Mouse (Mus musculus) layer of hippocampus, adult 18-20 months (tissue): ENCODE results near the gene Ube2e3. TPM values are rescaled to one million over a fixed set of nuclear protein-coding genes. Genes with fewer than 3 reads are reported as not detected.

Experiments used
- DNase-seq, 2 experiments: peaks; one replicate each; pipeline ENCODE4 v3.0.0; 2022; ENCODE audit warnings: low spot score in 2 of 2
- total RNA-seq, 2 experiments: library from RNA; stranded (reverse); gene quantifications; 2 replicates each; pipeline ENCODE4 v1.2.3; 2021

The Ube2e3 gene
- total RNA-seq, 2 experiments from 2014 or later, result 112 TPM

GRCm38 (mm10) chr2:78882068-78882467, 14.1 kb downstream of the Ube2e3 start:
- no peak for DNase-seq

- DNase-seq, result no peak
These were observed 15.0 kb downstream of the Ube2e3 start for GRCm38 (mm10) chr2:78882743-78883433.

GRCm38 (mm10) chr2:78886446-78886845, 18.5 kb downstream of the Ube2e3 start:
- no peak for DNase-seq

- no peak for DNase-seq
These were observed 20.3 kb downstream of the Ube2e3 start for GRCm38 (mm10) chr2:78888190-78888589.

GRCm38 (mm10) chr2:78895216-78895615, 27.3 kb downstream of the Ube2e3 start:
- no peak for DNase-seq

GRCm38 (mm10) chr2:78905916-78906315, 38.0 kb downstream of the Ube2e3 start:
- no peak for DNase-seq

- no peak for DNase-seq
These were observed 43.6 kb downstream of the Ube2e3 start for GRCm38 (mm10) chr2:78911516-78911915.

- no peak for DNase-seq
These were observed 46.9 kb downstream of the Ube2e3 start for GRCm38 (mm10) chr2:78914861-78915260.

GRCm38 (mm10) chr2:78922980-78923674, 55.2 kb downstream of the Ube2e3 start:
- no peak for DNase-seq

- DNase-seq, result no peak
These were observed 57.9 kb downstream of the Ube2e3 start for GRCm38 (mm10) chr2:78925807-78926206.

- peak in 1 of 2 experiments; percentile 61 for DNase-seq
These were observed 59.7 kb downstream of the Ube2e3 start for GRCm38 (mm10) chr2:78927625-78928024.

GRCm38 (mm10) chr2:78928080-78928479, 60.2 kb downstream of the Ube2e3 start:
- no peak for DNase-seq

- DNase-seq, result no peak
These were observed 63.4 kb downstream of the Ube2e3 start for GRCm38 (mm10) chr2:78931358-78931757.

GRCm38 (mm10) chr2:78959451-78959850, 91.5 kb downstream of the Ube2e3 start:
- peak in 1 of 2 experiments; percentile 57 for DNase-seq

- peak in 1 of 2 experiments; percentile 17 for DNase-seq
These were observed 92.4 kb downstream of the Ube2e3 start for GRCm38 (mm10) chr2:78960288-78960687.

GRCm38 (mm10) chr2:78961023-78961422, 93.1 kb downstream of the Ube2e3 start:
- peak in 1 of 2 experiments; percentile 31 for DNase-seq

- no peak for DNase-seq
These were observed 93.7 kb downstream of the Ube2e3 start for GRCm38 (mm10) chr2:78961580-78961979.

- DNase-seq, result no peak
These were observed 97.1 kb downstream of the Ube2e3 start for GRCm38 (mm10) chr2:78964995-78965394.

GRCm38 (mm10) chr2:78965396-78965795, 97.5 kb downstream of the Ube2e3 start:
- no peak for DNase-seq

- no peak for DNase-seq
These were observed 102.2 kb downstream of the Ube2e3 start for GRCm38 (mm10) chr2:78970088-78970487.
